Mouse (Mus musculus) C2C12 (cell line): Measurements from ENCODE around the gene Rfc4.
"Not testable (repeated sequence)": the region's sequence is repeated elsewhere in the genome, so short reads cannot be mapped to it uniquely, and the experiment has no call there.

Experiments used
- CEBPB ChIP-seq: IDR thresholded peaks from one replicate; pipeline ENCODE4 v1.6.1; 2011; ENCODE audit warnings: low read depth, mild to moderate bottlenecking, control low read depth, moderate library complexity
- CTCF ChIP-seq: IDR thresholded peaks from one replicate; pipeline ENCODE4 v1.5.1; 2011; ENCODE audit not compliant: control insufficient read depth, insufficient read depth, insufficient read length

DNA sequence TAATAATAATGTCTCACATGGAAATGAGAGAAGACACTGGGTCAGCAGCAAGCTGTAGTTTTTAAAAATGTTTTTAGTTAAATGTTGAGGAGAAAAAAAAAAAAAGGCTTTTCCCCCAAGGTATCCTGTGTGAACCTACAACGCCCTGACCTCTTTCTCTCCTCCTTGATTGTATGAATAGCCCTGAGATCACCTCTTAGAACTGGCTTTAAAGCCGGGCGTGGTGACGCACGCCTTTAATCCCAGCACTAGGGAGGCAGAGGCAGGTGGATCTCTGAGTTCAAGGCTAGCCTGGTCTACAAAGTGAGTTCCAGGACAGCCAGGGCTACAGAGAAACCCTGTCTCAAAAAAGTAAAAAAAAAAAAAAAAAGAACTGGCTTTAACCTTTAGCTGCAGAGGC, 32.0 kb downstream of the Rfc4 start:
- TF ChIP-seq CTCF, CEBPB: not testable (repeated sequence)
